Mouse (Mus musculus): ENCODE data around the gene Rptor. TPM values are rescaled to one million over a fixed set of nuclear protein-coding genes. Genes with fewer than 3 reads are reported as not detected.

Gene Rptor
- polyA plus RNA-seq, 1 experiment from 2014 or later, result 15.7 TPM

- Histone ChIP-seq H3K27me3 (replicated peaks; ENCODE audit: low read depth, poor library complexity, severe bottlenecking) (no peaks in the 10 kb centered on the region), H3K4me1 (peaks cover 16% of the 10 kb centered on the region), H3K36me3 (replicated peaks) (peaks cover 36% of the 10 kb centered on the region), H3K9me3 (no peaks in the 10 kb centered on the region), H3K4me3 (no peak overlapping the region), H3K27ac (replicated peaks) (no peak overlapping the region)
- no peak for DNase-seq (ENCODE audit: low spot score)
- 91% methylated on average over 7 of the region's 7 CpGs for WGBS
These were observed 183.1 kb downstream of the Rptor start for GRCm38 (mm10) chr11:119785661-119786384.

DNA sequence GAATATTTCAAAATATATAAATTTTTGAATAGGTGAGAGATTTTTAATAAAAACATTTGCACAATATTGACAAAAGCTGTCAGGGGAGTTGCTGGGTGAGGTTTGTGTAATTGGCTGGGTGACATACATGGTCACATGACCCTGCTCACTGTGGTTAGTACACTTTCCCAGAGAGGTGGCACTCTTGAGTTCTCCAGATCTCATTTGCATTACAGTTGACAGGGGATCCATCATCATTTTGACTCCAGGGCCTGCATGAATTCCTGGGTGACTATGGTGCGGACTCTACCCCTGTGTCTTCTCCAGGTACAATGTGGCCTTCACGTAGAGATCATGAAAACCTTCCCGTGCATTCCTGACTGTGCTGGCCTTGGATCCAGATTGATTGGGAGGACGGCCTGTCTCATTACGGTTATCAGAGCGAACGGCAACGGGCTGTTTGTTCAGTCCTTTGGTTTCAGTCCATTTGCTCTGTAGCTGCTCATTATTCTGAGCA, 183.7 kb downstream of the Rptor start:
- H3K27me3 ChIP-seq (replicated peaks; ENCODE audit: low read depth, poor library complexity, severe bottlenecking), result no peaks in the 10 kb centered on the region
- no peaks in the 10 kb centered on the region for H3K9me3 ChIP-seq
- 92% methylated on average over 8 of the region's 8 CpGs for WGBS
- H3K4me1 ChIP-seq, result peaks cover 16% of the 10 kb centered on the region
- DNase-seq (ENCODE audit: low spot score), result no peak
- no peak overlapping the region for H3K27ac ChIP-seq (replicated peaks)
- no peak overlapping the region for H3K4me3 ChIP-seq
- peaks cover 30% of the 10 kb centered on the region for H3K36me3 ChIP-seq (replicated peaks)

- Histone ChIP-seq H3K36me3 (replicated peaks) (peaks cover 15% of the 10 kb centered on the region; the same call in 1 of the 2 replicates), H3K4me3 (no peak overlapping the region), H3K4me1 (peaks cover 24% of the 10 kb centered on the region), H3K27ac (replicated peaks) (peak overlapping the region; percentile 44; the same call in 1 of the 2 replicates), H3K27me3 (replicated peaks; ENCODE audit: low read depth, poor library complexity, severe bottlenecking) (no peaks in the 10 kb centered on the region), H3K9me3 (no peaks in the 10 kb centered on the region)
- no peak for DNase-seq (ENCODE audit: low spot score)
- 87% methylated on average over 7 of the region's 7 CpGs for WGBS
These were observed 185.8 kb downstream of the Rptor start for GRCm38 (mm10) chr11:119788488-119788887.

GRCm38 (mm10) chr11:119788919-119789713, 186.4 kb downstream of the Rptor start:
- no peaks in the 10 kb centered on the region for H3K27me3 ChIP-seq (replicated peaks; ENCODE audit: low read depth, poor library complexity, severe bottlenecking)
- H3K4me1 ChIP-seq, result peaks cover 31% of the 10 kb centered on the region
- no peak for DNase-seq (ENCODE audit: low spot score)
- H3K4me3 ChIP-seq, result no peak overlapping the region
- H3K36me3 ChIP-seq (replicated peaks), result peaks cover 15% of the 10 kb centered on the region; the same call in 1 of the 2 replicates
- 72% methylated on average over 3 of the region's 3 CpGs for WGBS
- peak overlapping the region; percentile 44 for H3K27ac ChIP-seq (replicated peaks)
- H3K9me3 ChIP-seq, result no peaks in the 10 kb centered on the region

DNA sequence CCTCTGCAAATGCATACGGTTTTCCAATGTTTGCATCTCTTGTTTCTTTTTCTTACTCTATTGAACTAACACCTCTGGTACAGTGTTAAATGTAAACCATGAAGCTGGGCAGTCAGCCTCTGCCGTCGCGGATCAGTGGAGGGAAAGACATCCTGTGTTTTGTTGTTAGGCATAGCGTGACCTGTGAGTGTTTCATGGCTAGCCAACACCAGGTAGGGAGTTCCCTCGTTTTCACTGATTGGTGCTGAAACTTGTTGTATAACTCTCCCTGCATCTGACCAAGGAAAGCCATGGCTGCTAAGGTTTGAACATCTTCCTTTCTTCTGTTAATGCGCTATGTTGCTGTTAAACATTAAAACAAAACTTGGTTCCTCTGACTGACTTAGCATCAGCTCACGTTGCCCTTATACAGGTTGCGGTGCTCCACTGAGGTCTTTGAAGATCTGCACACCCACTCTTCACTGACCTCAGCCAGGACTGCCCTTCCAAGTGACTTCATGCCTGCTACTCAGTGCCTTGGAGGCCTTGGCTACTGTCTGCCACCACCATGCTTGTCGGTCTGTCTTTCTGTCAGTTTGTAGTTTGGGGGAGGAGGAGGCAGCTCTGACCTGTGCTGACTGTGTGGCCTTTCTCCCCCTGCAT, 189.3 kb downstream of the Rptor start:
- WGBS, result 86% methylated on average over 10 of the region's 10 CpGs
- Histone ChIP-seq H3K4me3 (no peak overlapping the region), H3K4me1 (peaks cover 52% of the 10 kb centered on the region), H3K27me3 (replicated peaks; ENCODE audit: low read depth, poor library complexity, severe bottlenecking) (no peaks in the 10 kb centered on the region), H3K27ac (replicated peaks) (no peak overlapping the region), H3K9me3 (no peaks in the 10 kb centered on the region), H3K36me3 (replicated peaks) (0 out of 2 replicates have a peak, but pooled peaks cover 2% of the 10 kb centered on the region)
- DNase-seq (ENCODE audit: low spot score), result no peak

DNA sequence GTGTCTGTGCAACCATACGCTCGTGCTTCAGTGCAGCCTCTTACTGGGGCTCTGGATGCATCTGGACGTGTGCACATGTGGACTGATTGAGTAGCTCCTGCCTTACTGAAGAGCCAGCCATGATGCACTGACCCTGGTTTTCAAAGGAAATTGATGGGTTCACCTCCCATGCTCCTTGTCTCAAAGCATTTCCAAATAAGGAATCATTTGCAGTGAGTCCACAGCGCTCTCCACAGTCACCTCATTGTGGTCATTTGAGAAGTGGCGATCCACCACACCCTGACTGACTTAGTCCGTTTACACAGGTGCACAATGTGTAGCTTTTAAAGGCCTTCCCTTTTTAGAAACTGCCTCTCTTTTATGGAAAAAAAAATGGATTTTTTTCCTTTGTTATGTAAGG, 190.7 kb downstream of the Rptor start:
- 51% methylated on average over 6 of the region's 6 CpGs for WGBS
- Histone ChIP-seq H3K27ac (replicated peaks) (peak overlapping the region; percentile 71; the same call in 1 of the 2 replicates), H3K36me3 (replicated peaks) (peaks cover 3% of the 10 kb centered on the region), H3K27me3 (replicated peaks; ENCODE audit: low read depth, poor library complexity, severe bottlenecking) (no peaks in the 10 kb centered on the region), H3K4me3 (no peak overlapping the region), H3K9me3 (no peaks in the 10 kb centered on the region), H3K4me1 (peaks cover 43% of the 10 kb centered on the region)
- DNase-seq (ENCODE audit: low spot score), result peak; percentile 27

DNA sequence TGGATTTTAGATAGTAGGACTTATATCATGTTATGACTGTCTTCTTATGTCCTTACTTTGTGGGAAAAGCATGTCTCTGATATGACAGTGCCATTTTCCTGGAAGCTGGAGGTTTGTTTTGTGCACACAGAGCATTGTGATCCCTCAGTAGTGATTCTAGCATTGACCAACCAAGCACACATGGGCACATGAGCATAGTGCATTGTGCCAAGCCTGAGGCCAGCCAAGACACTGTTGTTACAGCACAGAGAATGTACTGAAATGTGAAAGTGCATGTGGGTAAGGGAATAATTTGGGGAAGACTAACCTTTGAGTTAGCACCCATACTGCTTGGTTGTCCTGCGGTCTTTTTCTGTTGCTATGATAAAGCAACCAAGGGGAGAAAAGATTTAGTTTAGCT, 191.3 kb downstream of the Rptor start:
- Histone ChIP-seq H3K36me3 (replicated peaks) (peaks cover 8% of the 10 kb centered on the region), H3K4me1 (peaks cover 43% of the 10 kb centered on the region), H3K27ac (replicated peaks) (peak overlapping the region; percentile 24), H3K9me3 (no peaks in the 10 kb centered on the region), H3K4me3 (no peak overlapping the region), H3K27me3 (replicated peaks; ENCODE audit: low read depth, poor library complexity, severe bottlenecking) (no peaks in the 10 kb centered on the region)
- 100% methylated on average over 1 of the region's 1 CpGs for WGBS
- no peak for DNase-seq (ENCODE audit: low spot score)

- Histone ChIP-seq H3K4me3 (no peak overlapping the region), H3K36me3 (replicated peaks) (peaks cover 8% of the 10 kb centered on the region), H3K27me3 (replicated peaks; ENCODE audit: low read depth, poor library complexity, severe bottlenecking) (no peaks in the 10 kb centered on the region), H3K9me3 (no peaks in the 10 kb centered on the region), H3K4me1 (peaks cover 39% of the 10 kb centered on the region), H3K27ac (replicated peaks) (0 out of 2 replicates have a peak overlapping the region, but pooled peaks have one; percentile 7)
- DNase-seq (ENCODE audit: low spot score), result no peak
- 86% methylated on average over 6 of the region's 6 CpGs for WGBS
These were observed 192.0 kb downstream of the Rptor start for GRCm38 (mm10) chr11:119794671-119795070.

DNA sequence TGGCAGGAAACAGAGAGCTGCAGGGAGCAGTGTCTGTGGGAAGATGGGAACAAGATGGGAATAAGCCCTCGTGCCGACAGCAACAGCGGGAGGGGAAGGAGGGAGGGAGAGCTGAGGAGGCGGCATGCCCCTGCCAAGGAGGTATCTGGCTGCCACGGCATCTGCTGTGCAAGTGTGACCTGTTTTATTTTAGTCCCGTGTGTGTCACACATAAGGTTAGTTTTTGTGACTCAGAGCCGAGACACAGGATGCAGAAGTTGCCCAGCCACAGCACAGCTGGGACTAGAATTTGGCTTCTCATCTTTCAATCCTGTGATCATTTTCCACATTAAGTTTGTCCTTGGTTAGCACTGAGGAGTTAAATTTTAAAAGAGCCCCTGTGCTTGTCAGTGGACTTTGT, 193.7 kb downstream of the Rptor start:
- Histone ChIP-seq H3K27me3 (replicated peaks; ENCODE audit: low read depth, poor library complexity, severe bottlenecking) (no peaks in the 10 kb centered on the region), H3K4me3 (no peak overlapping the region), H3K27ac (replicated peaks) (peak overlapping the region; percentile 40), H3K9me3 (no peaks in the 10 kb centered on the region), H3K36me3 (replicated peaks) (peaks cover 15% of the 10 kb centered on the region), H3K4me1 (peaks cover 36% of the 10 kb centered on the region)
- WGBS, result 55% methylated on average over 7 of the region's 7 CpGs
- no peak for DNase-seq (ENCODE audit: low spot score)

- Histone ChIP-seq H3K27me3 (replicated peaks; ENCODE audit: low read depth, poor library complexity, severe bottlenecking) (no peaks in the 10 kb centered on the region), H3K9me3 (no peaks in the 10 kb centered on the region), H3K36me3 (replicated peaks) (peaks cover 15% of the 10 kb centered on the region), H3K27ac (replicated peaks) (peak overlapping the region; percentile 24), H3K4me3 (no peak overlapping the region), H3K4me1 (peaks cover 36% of the 10 kb centered on the region)
- no peak for DNase-seq (ENCODE audit: low spot score)
- 85% methylated on average over 7 of the region's 7 CpGs for WGBS
These were observed 194.1 kb downstream of the Rptor start for GRCm38 (mm10) chr11:119796846-119797245.

GRCm38 (mm10) chr11:119799536-119799935, 196.8 kb downstream of the Rptor start:
- Histone ChIP-seq H3K27ac (replicated peaks) (no peak overlapping the region), H3K4me1 (peaks cover 27% of the 10 kb centered on the region), H3K9me3 (no peaks in the 10 kb centered on the region), H3K27me3 (replicated peaks; ENCODE audit: low read depth, poor library complexity, severe bottlenecking) (no peaks in the 10 kb centered on the region), H3K4me3 (no peak overlapping the region), H3K36me3 (replicated peaks) (peaks cover 37% of the 10 kb centered on the region)
- 51% methylated on average over 2 of the region's 2 CpGs for WGBS
- DNase-seq (ENCODE audit: low spot score), result no peak

DNA sequence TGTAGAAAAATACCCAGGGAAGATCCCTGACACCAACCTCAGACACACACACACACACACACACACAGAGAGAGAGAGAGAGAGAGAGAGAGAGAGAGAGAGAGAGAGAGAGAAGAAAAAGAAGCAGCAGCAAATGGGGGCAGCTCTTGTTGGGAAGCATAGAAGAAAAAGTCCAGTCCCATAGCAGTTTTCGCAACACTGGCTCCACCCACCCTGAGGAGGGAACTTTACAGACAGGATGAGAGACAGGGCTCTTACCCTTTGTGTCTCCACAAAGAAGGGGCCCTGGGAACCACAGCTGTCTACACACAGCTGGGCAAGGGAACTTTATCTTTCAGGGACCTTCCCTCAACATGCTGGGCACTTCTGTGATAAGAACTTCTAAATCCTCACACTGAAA, 199.2 kb downstream of the Rptor start:
- Histone ChIP-seq H3K4me1 (peaks cover 11% of the 10 kb centered on the region), H3K9me3 (no peaks in the 10 kb centered on the region), H3K27me3 (replicated peaks; ENCODE audit: low read depth, poor library complexity, severe bottlenecking) (no peaks in the 10 kb centered on the region), H3K4me3 (no peak overlapping the region), H3K27ac (replicated peaks) (0 out of 2 replicates have a peak overlapping the region, but pooled peaks have one; percentile 3), H3K36me3 (replicated peaks) (peaks cover 55% of the 10 kb centered on the region)
- 75% methylated on average over 1 of the region's 1 CpGs for WGBS
- DNase-seq (ENCODE audit: low spot score), result no peak
